Mouse (Mus musculus) stomach, embryonic 16.5 days (tissue): Measurements from ENCODE around the gene Slx1b. TPM values are rescaled to one million over a fixed set of nuclear protein-coding genes. Genes with fewer than 3 reads are reported as not detected.

ENCODE experiments used
- ATAC-seq: fragments of 200-750 bp; cut with Nextera tagmentation; 2 replicates; pipeline ENCODE4 v1.8.0; 2017; ENCODE audit warnings: moderate number of reproducible peaks, moderate TSS enrichment; ENCODE audit not compliant: insufficient read depth, low FRiP score
- H3K27ac ChIP-seq: fragments of 300-500 bp; sonication (generic); 2 replicates; pipeline ENCODE4 v1.5.1; 2014; ENCODE audit warnings: low read length
- H3K27me3 ChIP-seq: fragments of 300-500 bp; sonication (generic); 2 replicates; pipeline ENCODE4 v1.6.1; 2014; ENCODE audit warnings: low read length, control low read depth, mixed read lengths; ENCODE audit not compliant: control insufficient read depth, insufficient read depth
- H3K36me3 ChIP-seq: fragments of 300-500 bp; sonication (generic); 2 replicates; pipeline ENCODE4 v1.6.1; 2014; ENCODE audit warnings: low read length; ENCODE audit not compliant: control insufficient read depth, insufficient read depth
- H3K4me1 ChIP-seq: fragments of 300-500 bp; sonication (generic); 2 replicates; pipeline ENCODE4 v1.6.1; 2014; ENCODE audit warnings: low read length, control low read depth, mixed read lengths; ENCODE audit not compliant: control insufficient read depth, insufficient read depth
- H3K4me2 ChIP-seq: fragments of 300-500 bp; sonication (generic); 2 replicates; pipeline ENCODE4 v1.6.1; 2014; ENCODE audit warnings: low read depth, low read length, mixed read lengths
- H3K4me3 ChIP-seq: fragments of 300-500 bp; sonication (generic); replicated peaks from 2 replicates; pipeline ENCODE4 v1.5.1; 2014; ENCODE audit warnings: mild to moderate bottlenecking, low read length
- H3K9ac ChIP-seq: fragments of 300-500 bp; sonication (generic); 2 replicates; pipeline ENCODE4 v1.6.1; 2014; ENCODE audit warnings: low read length
- H3K9me3 ChIP-seq: fragments of 300-500 bp; sonication (generic); replicated peaks from 2 replicates; pipeline ENCODE4 v1.6.1; 2016; ENCODE audit warnings: low read length, control low read depth; ENCODE audit not compliant: control insufficient read depth
- WGBS: fragments of 180-500 bp; shearing (Covaris S2); extraction: QIAGEN DNeasy Blood & Tissue Kit; methylation state at CpG from one replicate; pipeline ENCODE4 v1.1.7; 2014; 5-methylcytosine and 5-hydroxymethylcytosine counted together
- polyA plus RNA-seq: library from polyadenylated mRNA; unstranded; fragments of >200 nt; fragmentation: Nextera tagmentation; extraction: Ambion mirVana; gene quantifications from 2 replicates; pipeline ENCODE4 v1.2.1, GENCODE M21; 2015

Gene Slx1b
- polyA plus RNA-seq, 1 experiment from 2014 or later, result 9.5 TPM

GRCm38 (mm10) chr7:126697838-126698237 lies 2.3 kb upstream of the Slx1b start:
- Histone ChIP-seq H3K4me1 (peaks cover 20% of the 10 kb centered on the region), H3K27me3 (peaks cover 5% of the 10 kb centered on the region; the same call in 1 of the 2 replicates), H3K9me3 (no peaks in the 10 kb centered on the region), H3K4me3 (no peak overlapping the region), H3K27ac (no peak overlapping the region), H3K36me3 (no peaks in the 10 kb centered on the region), H3K4me2 (no peak overlapping the region), H3K9ac (no peak overlapping the region)
- no peak for ATAC-seq
- WGBS, result 87% methylated on average over 8 of the region's 8 CpGs

- Histone ChIP-seq H3K4me1 (peaks cover 20% of the 10 kb centered on the region), H3K27me3 (no peaks in the 10 kb centered on the region), H3K27ac (no peak overlapping the region), H3K4me3 (peak overlapping the region; percentile 70), H3K9me3 (no peaks in the 10 kb centered on the region), H3K36me3 (0 out of 2 replicates have a peak, but pooled peaks cover 5% of the 10 kb centered on the region), H3K4me2 (peak overlapping the region; percentile 91), H3K9ac (peak overlapping the region; percentile 83; the same call in 1 of the 2 replicates)
- no peak for ATAC-seq
- 80% methylated on average over 3 of the region's 3 CpGs for WGBS
Observed at GRCm38 (mm10) chr7:126696886-126697285, 1.3 kb upstream of the Slx1b start.

- 4% methylated on average over 17 of the region's 17 CpGs for WGBS
- ATAC-seq, result 0 out of 2 replicates have a peak, but pooled peaks have one; percentile 3
- Histone ChIP-seq H3K4me3 (peak overlapping the region; percentile 70), H3K4me1 (peaks cover 19% of the 10 kb centered on the region), H3K27me3 (no peaks in the 10 kb centered on the region), H3K9ac (peak overlapping the region; percentile 83), H3K9me3 (no peaks in the 10 kb centered on the region), H3K4me2 (peak overlapping the region; percentile 91), H3K36me3 (peaks cover 9% of the 10 kb centered on the region; the same call in 1 of the 2 replicates), H3K27ac (no peak overlapping the region)
Observed at GRCm38 (mm10) chr7:126696303-126696702, 719 bp upstream of the Slx1b start.

GRCm38 (mm10) chr7:126695210-126695611 lies 373 bp downstream of the Slx1b start, which contains the start of gene Bola2:
Bola2 (plus strand) TSS chr7:126695401.
- Histone ChIP-seq H3K27me3 (no peaks in the 10 kb centered on the region), H3K4me1 (peaks cover 14% of the 10 kb centered on the region), H3K4me2 (peak within 1 kb of the TSS; percentile 91), H3K27ac (peak within 1 kb of the TSS; percentile 96), H3K36me3 (peaks cover 12% of the 10 kb centered on the region; the same call in 1 of the 2 replicates), H3K9me3 (no peaks in the 10 kb centered on the region), H3K4me3 (peak within 1 kb of the TSS; percentile 70), H3K9ac (peak within 1 kb of the TSS; percentile 90)
- ATAC-seq, result peak; percentile 78
- WGBS, result under 1% methylated on average over 31 of the region's 31 CpGs

- Histone ChIP-seq H3K4me3 (peak overlapping the region; percentile 70), H3K27ac (no peak overlapping the region; the same call in 1 of the 2 replicates), H3K9ac (peak overlapping the region; percentile 63; the same call in 1 of the 2 replicates), H3K36me3 (peaks cover 12% of the 10 kb centered on the region; the same call in 1 of the 2 replicates), H3K4me2 (peak overlapping the region; percentile 55), H3K27me3 (no peaks in the 10 kb centered on the region), H3K9me3 (no peaks in the 10 kb centered on the region), H3K4me1 (peaks cover 14% of the 10 kb centered on the region)
- ATAC-seq, result no peak
- WGBS, result 44% methylated on average over 10 of the region's 10 CpGs
Observed at GRCm38 (mm10) chr7:126694441-126695051, 1.0 kb downstream of the Slx1b start.

- WGBS, result 78% methylated on average over 7 of the region's 7 CpGs
- Histone ChIP-seq H3K4me2 (no peak overlapping the region), H3K9ac (no peak overlapping the region)
Observed at GRCm38 (mm10) chr7:126693781-126694180, 1.8 kb downstream of the Slx1b start.

GRCm38 (mm10) chr7:126693256-126693655 lies 2.3 kb downstream of the Slx1b start:
- Histone ChIP-seq H3K9ac (no peak overlapping the region), H3K9me3 (no peaks in the 10 kb centered on the region), H3K27me3 (no peaks in the 10 kb centered on the region), H3K4me3 (no peak overlapping the region), H3K4me1 (peaks cover 14% of the 10 kb centered on the region), H3K36me3 (peaks cover 12% of the 10 kb centered on the region; the same call in 1 of the 2 replicates), H3K27ac (no peak overlapping the region), H3K4me2 (no peak overlapping the region)
- 30% methylated on average over 3 of the region's 3 CpGs for WGBS
- ATAC-seq, result no peak

More at GRCm38 (mm10) chr7:126693781-126694180, 1.8 kb downstream of the Slx1b start:
- Histone ChIP-seq H3K27ac (no peak overlapping the region), H3K27me3 (no peaks in the 10 kb centered on the region), H3K4me1 (peaks cover 14% of the 10 kb centered on the region), H3K9me3 (no peaks in the 10 kb centered on the region), H3K4me3 (no peak overlapping the region), H3K36me3 (peaks cover 12% of the 10 kb centered on the region; the same call in 1 of the 2 replicates)
- ATAC-seq, result no peak

GRCm38 (mm10) chr7:126692426-126692825 lies 3.2 kb downstream of the Slx1b start:
- Histone ChIP-seq H3K9ac (no peak overlapping the region), H3K4me3 (no peak overlapping the region), H3K4me2 (no peak overlapping the region), H3K36me3 (peaks cover 12% of the 10 kb centered on the region; the same call in 1 of the 2 replicates), H3K27me3 (no peaks in the 10 kb centered on the region), H3K4me1 (peaks cover 14% of the 10 kb centered on the region), H3K27ac (no peak overlapping the region), H3K9me3 (no peaks in the 10 kb centered on the region)
- WGBS, result 94% methylated on average over 26 of the region's 26 CpGs
- no peak for ATAC-seq

GRCm38 (mm10) chr7:126691676-126692075 lies 3.9 kb downstream of the Slx1b start:
- peaks cover 12% of the 10 kb centered on the region; the same call in 1 of the 2 replicates for H3K36me3 ChIP-seq
- no peaks in the 10 kb centered on the region for H3K27me3 ChIP-seq
- no peak overlapping the region for H3K4me2 ChIP-seq
- H3K9ac ChIP-seq, result no peak overlapping the region
- no peaks in the 10 kb centered on the region for H3K9me3 ChIP-seq
- WGBS, result 76% methylated on average over 5 of the region's 5 CpGs
- H3K27ac ChIP-seq, result no peak overlapping the region
- H3K4me3 ChIP-seq, result no peak overlapping the region
- peaks cover 10% of the 10 kb centered on the region for H3K4me1 ChIP-seq
- no peak for ATAC-seq
